Mouse (Mus musculus): Measurements from ENCODE around the gene Fst.

The Fst gene

GRCm38 (mm10) chr13:114419364-114419763 lies 39.4 kb downstream of the Fst start:
- no peak for DNase-seq (ENCODE audit: low read depth in 1 of 2, low spot score in 2 of 2)

GRCm38 (mm10) chr13:114412326-114412725 lies 46.4 kb downstream of the Fst start:
- DNase-seq (ENCODE audit: low read depth in 1 of 2, low spot score in 2 of 2) = no peak

- DNase-seq (ENCODE audit: low read depth in 1 of 2, low spot score in 2 of 2) = no peak
These were observed 51.9 kb downstream of the Fst start for GRCm38 (mm10) chr13:114406866-114407265.

- DNase-seq (ENCODE audit: low read depth in 1 of 2, low spot score in 2 of 2) = no peak
These were observed 52.3 kb downstream of the Fst start for GRCm38 (mm10) chr13:114406424-114406823.

GRCm38 (mm10) chr13:114405100-114405715 lies 53.5 kb downstream of the Fst start:
- DNase-seq (ENCODE audit: low read depth in 1 of 2, low spot score in 2 of 2) = no peak

Measured in monocyte, adult 2 months (primary cell).